Mouse (Mus musculus): ENCODE data around the gene Slc2a10. TPM values are rescaled to one million over a fixed set of nuclear protein-coding genes. Genes with fewer than 3 reads are reported as not detected.
A peak's percentile ranks its signal among the peaks of the same experiment; 100 is the strongest.
"Not testable (repeated sequence)": the region's sequence is repeated elsewhere in the genome, so short reads cannot be mapped to it uniquely, and the experiment has no call there.

Gene Slc2a10
- polyA plus RNA-seq, 1 experiment from 2014 or later = 2.3 TPM

DNA sequence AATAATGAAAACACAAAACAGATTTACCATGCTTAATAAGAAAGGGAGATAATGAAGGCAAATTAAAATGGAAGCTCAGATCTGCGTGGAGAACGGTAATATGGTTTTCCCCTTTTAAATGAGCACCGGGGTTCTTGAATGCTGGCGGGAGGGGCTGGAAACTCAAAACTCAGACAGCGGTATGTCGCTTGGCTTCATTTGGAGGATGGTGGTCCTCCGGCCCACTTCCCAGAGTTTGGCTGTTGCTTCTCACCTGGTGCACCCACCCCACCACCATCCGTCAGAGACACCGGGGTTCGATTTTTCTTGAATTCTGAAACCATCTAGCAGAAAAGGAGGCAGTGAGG, 40.1 kb downstream of the Slc2a10 start:
- Histone ChIP-seq H3K4me3 (ENCODE audit: low read depth, low read length) (no peak overlapping the region), H3K27ac (ENCODE audit: low read depth, low read length) (no peak overlapping the region), H3K27me3 (ENCODE audit: control insufficient read depth, insufficient read depth, low read length) (no peaks in the 10 kb centered on the region; the same call in 1 of the 2 replicates), H3K4me2 (replicated peaks; ENCODE audit: low read depth, low read length) (no peak overlapping the region), H3K4me1 (replicated peaks; ENCODE audit: control insufficient read depth, insufficient read depth, low read length) (no peaks in the 10 kb centered on the region; the same call in 1 of the 2 replicates), H3K9ac (ENCODE audit: low read depth, low read length) (no peak overlapping the region), H3K9me3 (ENCODE audit: control insufficient read depth, low read length) (no peaks in the 10 kb centered on the region), H3K36me3 (ENCODE audit: control insufficient read depth, insufficient read depth, low read length) (no peaks in the 10 kb centered on the region)
- no peak for ATAC-seq (ENCODE audit: low FRiP score)
- no peak for DNase-seq (ENCODE audit: low spot score)
- WGBS = 88% methylated on average over 10 of the region's 10 CpGs

DNA sequence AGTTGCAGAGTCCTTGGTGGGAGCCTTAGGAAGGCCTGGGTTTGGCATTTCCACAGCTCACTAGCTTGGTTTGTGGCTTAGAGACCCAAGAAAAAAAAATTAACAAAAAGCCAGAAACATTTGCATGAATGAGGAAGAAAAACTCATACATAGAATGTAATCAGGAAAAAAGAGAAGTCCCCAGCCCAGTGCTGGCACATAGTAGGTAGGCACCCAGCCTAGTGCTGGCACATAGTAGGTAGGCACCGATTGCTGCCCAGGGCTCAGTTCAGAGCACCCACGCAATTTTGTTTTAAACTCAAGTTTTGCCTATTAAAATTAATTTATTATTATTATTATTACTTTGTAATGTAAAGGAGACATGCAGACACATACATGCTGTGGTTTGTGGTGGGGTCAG, 42.1 kb downstream of the Slc2a10 start:
- DNase-seq (ENCODE audit: low spot score) (no peak), ATAC-seq (ENCODE audit: low FRiP score) (no peak)
- no peak overlapping the region for H3K27ac ChIP-seq (ENCODE audit: low read depth, low read length)
- H3K27me3 ChIP-seq (ENCODE audit: control insufficient read depth, insufficient read depth, low read length) = no peaks in the 10 kb centered on the region
- H3K4me3 ChIP-seq (ENCODE audit: low read depth, low read length) = no peak overlapping the region
- no peak overlapping the region for H3K9ac ChIP-seq (ENCODE audit: low read depth, low read length)
- H3K4me2 ChIP-seq (replicated peaks; ENCODE audit: low read depth, low read length) = no peak overlapping the region
- no peaks in the 10 kb centered on the region for H3K36me3 ChIP-seq (ENCODE audit: control insufficient read depth, insufficient read depth, low read length)
- no peaks in the 10 kb centered on the region; the same call in 1 of the 2 replicates for H3K4me1 ChIP-seq (replicated peaks; ENCODE audit: control insufficient read depth, insufficient read depth, low read length)
- WGBS = 90% methylated on average over 2 of the region's 2 CpGs
- H3K9me3 ChIP-seq (ENCODE audit: control insufficient read depth, low read length) = no peaks in the 10 kb centered on the region

DNA sequence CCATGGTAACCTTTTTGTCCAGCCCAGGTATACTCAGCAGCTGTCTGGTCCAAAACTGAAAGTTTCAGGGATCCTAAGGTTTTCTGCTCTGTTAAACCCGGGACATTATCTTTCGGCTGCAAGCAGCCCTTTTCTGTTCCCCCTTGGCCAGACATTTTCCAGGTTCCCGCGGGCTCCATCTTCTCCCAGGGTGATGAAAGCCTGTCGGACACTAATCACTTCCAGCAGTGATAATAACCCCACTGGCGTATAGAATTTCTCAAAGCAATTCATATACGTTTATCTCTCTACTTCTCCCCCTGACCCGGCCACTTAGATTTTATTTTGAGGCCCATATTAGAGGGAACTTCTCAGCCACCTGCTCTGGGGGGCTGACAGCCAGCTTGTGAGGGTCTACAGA, 42.8 kb downstream of the Slc2a10 start:
- no peaks in the 10 kb centered on the region for H3K27me3 ChIP-seq (ENCODE audit: control insufficient read depth, insufficient read depth, low read length)
- H3K4me3 ChIP-seq (ENCODE audit: low read depth, low read length) = no peak overlapping the region
- H3K36me3 ChIP-seq (ENCODE audit: control insufficient read depth, insufficient read depth, low read length) = no peaks in the 10 kb centered on the region
- no peaks in the 10 kb centered on the region; the same call in 1 of the 2 replicates for H3K4me1 ChIP-seq (replicated peaks; ENCODE audit: control insufficient read depth, insufficient read depth, low read length)
- DNase-seq (ENCODE audit: low spot score) = no peak
- no peak for ATAC-seq (ENCODE audit: low FRiP score)
- WGBS = 59% methylated on average over 8 of the region's 8 CpGs
- no peak overlapping the region for H3K4me2 ChIP-seq (replicated peaks; ENCODE audit: low read depth, low read length)
- no peaks in the 10 kb centered on the region for H3K9me3 ChIP-seq (ENCODE audit: control insufficient read depth, low read length)
- H3K9ac ChIP-seq (ENCODE audit: low read depth, low read length) = no peak overlapping the region
- H3K27ac ChIP-seq (ENCODE audit: low read depth, low read length) = no peak overlapping the region

DNA sequence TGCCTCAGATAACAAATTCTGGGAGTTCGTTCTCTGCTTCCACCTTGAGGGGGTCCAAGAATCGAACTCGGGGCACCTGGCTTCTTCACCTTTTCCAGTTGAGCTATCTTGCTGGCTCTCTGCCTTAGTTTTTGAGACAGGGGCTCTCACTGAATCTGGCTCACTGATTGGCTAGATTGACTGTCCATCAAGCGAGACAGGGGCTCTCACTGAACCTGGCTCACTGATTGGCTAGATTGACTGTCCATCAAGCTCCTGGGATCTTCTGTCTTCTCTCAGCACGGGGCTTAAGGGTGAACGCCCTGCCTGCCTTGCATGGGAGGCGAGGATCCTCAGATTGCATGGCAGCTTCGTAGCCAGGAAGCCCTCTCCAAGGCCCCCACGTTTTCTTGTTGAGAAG, 43.8 kb downstream of the Slc2a10 start:
- ATAC-seq (ENCODE audit: low FRiP score) = no peak
- Histone ChIP-seq H3K4me2 (replicated peaks; ENCODE audit: low read depth, low read length) (no peak overlapping the region), H3K9me3 (ENCODE audit: control insufficient read depth, low read length) (no peaks in the 10 kb centered on the region), H3K4me3 (ENCODE audit: low read depth, low read length) (no peak overlapping the region), H3K4me1 (replicated peaks; ENCODE audit: control insufficient read depth, insufficient read depth, low read length) (no peaks in the 10 kb centered on the region; the same call in 1 of the 2 replicates), H3K36me3 (ENCODE audit: control insufficient read depth, insufficient read depth, low read length) (no peaks in the 10 kb centered on the region), H3K27ac (ENCODE audit: low read depth, low read length) (no peak overlapping the region), H3K9ac (ENCODE audit: low read depth, low read length) (no peak overlapping the region), H3K27me3 (ENCODE audit: control insufficient read depth, insufficient read depth, low read length) (no peaks in the 10 kb centered on the region)
- 56% methylated on average over 9 of the region's 9 CpGs for WGBS
- peak; percentile 77 for DNase-seq (ENCODE audit: low spot score)

DNA sequence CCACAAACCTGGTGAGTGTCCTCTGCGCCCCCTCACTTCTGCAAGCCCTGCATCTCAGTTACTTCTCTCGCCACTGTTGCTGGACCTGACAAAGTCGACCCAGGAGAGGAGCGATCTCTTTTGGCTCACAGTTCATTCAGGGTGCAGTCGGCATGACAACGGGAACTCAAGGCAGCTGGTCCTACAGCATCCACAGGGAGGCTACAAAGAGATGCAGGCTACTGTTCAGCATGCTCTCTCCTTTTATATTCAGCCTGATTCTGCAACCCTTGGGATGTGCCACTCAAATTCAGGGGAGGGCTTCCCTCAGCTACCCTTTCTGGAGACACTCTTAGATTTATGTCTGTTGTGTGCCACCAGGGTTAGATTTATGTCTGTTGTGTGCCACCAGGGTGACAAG, 45.0 kb downstream of the Slc2a10 start:
- H3K36me3 ChIP-seq (ENCODE audit: control insufficient read depth, insufficient read depth, low read length) = no peaks in the 10 kb centered on the region
- H3K27me3 ChIP-seq (ENCODE audit: control insufficient read depth, insufficient read depth, low read length) = no peaks in the 10 kb centered on the region
- 44% methylated on average over 6 of the region's 6 CpGs for WGBS
- no peak overlapping the region for H3K27ac ChIP-seq (ENCODE audit: low read depth, low read length)
- DNase-seq (ENCODE audit: low spot score) (no peak), ATAC-seq (ENCODE audit: low FRiP score) (peak; percentile 19; the same call in 1 of the 2 replicates)
- no peaks in the 10 kb centered on the region for H3K4me1 ChIP-seq (replicated peaks; ENCODE audit: control insufficient read depth, insufficient read depth, low read length)
- no peak overlapping the region for H3K4me3 ChIP-seq (ENCODE audit: low read depth, low read length)
- no peaks in the 10 kb centered on the region for H3K9me3 ChIP-seq (ENCODE audit: control insufficient read depth, low read length)
- no peak overlapping the region for H3K4me2 ChIP-seq (replicated peaks; ENCODE audit: low read depth, low read length)
- no peak overlapping the region for H3K9ac ChIP-seq (ENCODE audit: low read depth, low read length)

DNA sequence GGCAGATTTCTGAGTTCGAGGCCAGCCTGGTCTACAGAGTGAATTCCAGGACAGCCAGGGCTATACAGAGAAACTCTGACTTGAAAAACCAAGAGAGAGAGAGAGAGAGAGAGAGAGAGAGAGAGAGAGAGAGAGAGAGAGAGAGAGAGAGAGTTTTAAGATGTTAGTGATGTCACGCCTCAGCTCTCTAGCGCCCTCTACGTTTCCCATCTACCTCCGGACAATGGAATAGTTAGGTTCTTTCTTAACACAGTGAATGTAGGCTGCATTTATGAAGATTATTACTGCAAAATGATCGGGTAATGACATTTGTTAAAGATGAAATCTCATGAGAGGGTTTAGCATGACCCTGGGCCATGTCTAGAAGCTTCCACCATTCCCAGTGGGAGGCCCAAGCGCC, 46.8 kb downstream of the Slc2a10 start:
- not testable (repeated sequence) for H3K9me3 ChIP-seq (ENCODE audit: control insufficient read depth, low read length); H3K36me3 ChIP-seq (ENCODE audit: control insufficient read depth, insufficient read depth, low read length); H3K4me1 ChIP-seq (replicated peaks; ENCODE audit: control insufficient read depth, insufficient read depth, low read length); H3K4me3 ChIP-seq (ENCODE audit: low read depth, low read length); ATAC-seq (ENCODE audit: low FRiP score); H3K4me2 ChIP-seq (replicated peaks; ENCODE audit: low read depth, low read length); H3K27me3 ChIP-seq (ENCODE audit: control insufficient read depth, insufficient read depth, low read length); DNase-seq (ENCODE audit: low spot score); H3K27ac ChIP-seq (ENCODE audit: low read depth, low read length); H3K9ac ChIP-seq (ENCODE audit: low read depth, low read length)
- WGBS = 74% methylated on average over 7 of the region's 7 CpGs

DNA sequence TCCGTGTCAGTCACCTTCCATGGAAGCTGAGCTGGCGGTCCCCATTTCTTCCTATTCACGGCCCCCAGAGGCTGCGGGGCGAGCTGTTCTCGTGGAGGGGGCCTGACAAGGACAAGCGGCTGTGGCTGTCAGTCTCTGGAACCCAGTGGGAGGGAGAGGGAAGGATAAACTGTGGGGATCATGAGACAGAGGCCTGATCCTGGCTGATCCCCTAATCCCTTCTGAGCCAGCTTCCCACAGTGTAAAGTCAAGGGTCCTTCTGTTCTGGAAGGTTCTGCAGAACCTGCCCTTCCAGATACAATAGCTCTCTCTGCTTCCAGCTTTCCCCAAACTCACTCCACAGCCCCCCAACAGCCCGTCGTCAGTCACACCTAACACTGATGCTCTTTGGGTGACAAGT, 50.5 kb downstream of the Slc2a10 start:
- no peak overlapping the region for H3K4me2 ChIP-seq (replicated peaks; ENCODE audit: low read depth, low read length)
- H3K4me3 ChIP-seq (ENCODE audit: low read depth, low read length) = no peak overlapping the region
- H3K9me3 ChIP-seq (ENCODE audit: control insufficient read depth, low read length) = no peaks in the 10 kb centered on the region
- H3K9ac ChIP-seq (ENCODE audit: low read depth, low read length) = no peak overlapping the region
- DNase-seq (ENCODE audit: low spot score) = no peak
- no peaks in the 10 kb centered on the region; the same call in 1 of the 2 replicates for H3K4me1 ChIP-seq (replicated peaks; ENCODE audit: control insufficient read depth, insufficient read depth, low read length)
- H3K36me3 ChIP-seq (ENCODE audit: control insufficient read depth, insufficient read depth, low read length) = no peaks in the 10 kb centered on the region
- no peaks in the 10 kb centered on the region for H3K27me3 ChIP-seq (ENCODE audit: control insufficient read depth, insufficient read depth, low read length)
- 63% methylated on average over 9 of the region's 9 CpGs for WGBS
- H3K27ac ChIP-seq (ENCODE audit: low read depth, low read length) = no peak overlapping the region
- ATAC-seq (ENCODE audit: low FRiP score) = no peak

DNA sequence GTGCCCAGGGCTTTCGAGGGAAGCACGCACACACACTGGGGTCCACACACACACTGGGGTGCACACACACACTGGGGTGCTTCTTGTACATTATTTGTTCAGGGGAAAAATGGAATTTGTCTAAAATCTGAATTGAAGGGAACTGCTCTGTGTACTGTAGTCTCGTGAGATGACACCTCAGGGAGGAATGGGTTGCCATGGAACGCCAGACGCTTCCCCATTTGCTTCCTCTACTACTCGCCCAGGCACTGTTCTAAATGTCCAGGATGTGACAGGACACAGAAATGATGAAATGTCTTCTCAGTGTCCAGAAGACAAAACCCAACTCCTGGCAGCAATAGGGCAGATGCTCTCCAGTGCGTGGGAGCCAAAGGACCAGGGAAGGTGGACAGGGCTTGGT, 53.7 kb downstream of the Slc2a10 start:
- no peaks in the 10 kb centered on the region for H3K9me3 ChIP-seq (ENCODE audit: control insufficient read depth, low read length)
- no peaks in the 10 kb centered on the region for H3K36me3 ChIP-seq (ENCODE audit: control insufficient read depth, insufficient read depth, low read length)
- H3K27ac ChIP-seq (ENCODE audit: low read depth, low read length) = no peak overlapping the region
- H3K4me2 ChIP-seq (replicated peaks; ENCODE audit: low read depth, low read length) = no peak overlapping the region
- no peak overlapping the region for H3K4me3 ChIP-seq (ENCODE audit: low read depth, low read length)
- H3K9ac ChIP-seq (ENCODE audit: low read depth, low read length) = no peak overlapping the region
- ATAC-seq (ENCODE audit: low FRiP score) (no peak), DNase-seq (ENCODE audit: low spot score) (no peak)
- WGBS = 91% methylated on average over 7 of the region's 7 CpGs
- no peaks in the 10 kb centered on the region for H3K27me3 ChIP-seq (ENCODE audit: control insufficient read depth, insufficient read depth, low read length)
- no peaks in the 10 kb centered on the region; the same call in 1 of the 2 replicates for H3K4me1 ChIP-seq (replicated peaks; ENCODE audit: control insufficient read depth, insufficient read depth, low read length)

DNA sequence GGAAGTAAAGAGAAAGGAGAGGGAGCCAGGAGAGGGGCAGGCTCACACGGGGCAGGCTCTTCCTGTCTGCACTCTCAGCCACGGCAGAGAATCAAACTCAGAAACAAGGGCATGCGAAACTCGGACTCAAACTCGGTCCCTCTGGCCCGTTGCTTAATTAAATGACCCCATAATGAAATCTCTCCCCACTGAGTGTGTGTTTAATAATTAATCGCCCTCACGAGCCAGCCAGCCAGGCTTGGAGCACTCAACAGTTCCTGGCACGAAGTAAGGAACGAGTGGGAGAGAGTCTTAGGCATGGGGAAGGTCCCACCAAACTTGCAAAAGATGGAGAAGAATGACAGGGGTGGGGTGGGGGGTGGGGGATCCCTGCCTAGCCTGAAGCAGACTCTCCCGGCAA, 55.3 kb downstream of the Slc2a10 start:
- DNase-seq (ENCODE audit: low spot score) (no peak), ATAC-seq (ENCODE audit: low FRiP score) (no peak)
- no peak overlapping the region for H3K27ac ChIP-seq (ENCODE audit: low read depth, low read length)
- H3K36me3 ChIP-seq (ENCODE audit: control insufficient read depth, insufficient read depth, low read length) = no peaks in the 10 kb centered on the region
- no peak overlapping the region for H3K9ac ChIP-seq (ENCODE audit: low read depth, low read length)
- WGBS = 44% methylated on average over 11 of the region's 11 CpGs
- H3K4me3 ChIP-seq (ENCODE audit: low read depth, low read length) = no peak overlapping the region
- peaks cover 5% of the 10 kb centered on the region; the same call in 1 of the 2 replicates for H3K4me1 ChIP-seq (replicated peaks; ENCODE audit: control insufficient read depth, insufficient read depth, low read length)
- H3K9me3 ChIP-seq (ENCODE audit: control insufficient read depth, low read length) = no peaks in the 10 kb centered on the region
- no peak overlapping the region for H3K4me2 ChIP-seq (replicated peaks; ENCODE audit: low read depth, low read length)
- peaks cover 4% of the 10 kb centered on the region; the same call in 1 of the 2 replicates for H3K27me3 ChIP-seq (ENCODE audit: control insufficient read depth, insufficient read depth, low read length)

Measured in hindbrain, embryonic 11.5 days (tissue).